ENCODE assay signal across 8 mouse cellular contexts in genomic region chr15:25805336-25806110, GRCm38 (mm10). TPM values are rescaled to one million over a fixed set of nuclear protein-coding genes. Genes with fewer than 3 reads are reported as not detected.
DNase-seq lines count a peak whose midpoint lies in the region; ATAC-seq and TF ChIP-seq lines count a peak whose summit lies in the region.

No protein-coding gene starts in this region.

- TF ChIP-seq CTCF in hindbrain, postnatal 0 days (IDR thresholded peaks at IDR 0.05; ENCODE audit: low read depth): peak; percentile 91

- no peaks in the 10 kb centered on the region for H3K9me3 ChIP-seq in heart, embryonic 11.5 days (replicated peaks; ENCODE audit: control insufficient read depth, low read length)
- no peaks in the 10 kb centered on the region for H3K9me3 ChIP-seq in hindbrain, postnatal 0 days (ENCODE audit: low read length)
- H3K9me3 ChIP-seq in midbrain, embryonic 10.5 days (replicated peaks): no peaks in the 10 kb centered on the region

- H3K36me3 ChIP-seq in heart, embryonic 11.5 days (ENCODE audit: control insufficient read depth, insufficient read depth, low read length): peaks cover 7% of the 10 kb centered on the region
- H3K36me3 ChIP-seq in hindbrain, postnatal 0 days (ENCODE audit: insufficient read depth, low read length): peaks cover 72% of the 10 kb centered on the region
- H3K36me3 ChIP-seq in midbrain, embryonic 10.5 days: peaks cover 100% of the 10 kb centered on the region

- no peaks in the 10 kb centered on the region for H3K27me3 ChIP-seq in heart, embryonic 11.5 days (ENCODE audit: control insufficient read depth, insufficient read depth, low read length)
- H3K27me3 ChIP-seq in hindbrain, postnatal 0 days (ENCODE audit: insufficient read depth, low read length): no peaks in the 10 kb centered on the region
- no peaks in the 10 kb centered on the region for H3K27me3 ChIP-seq in midbrain, embryonic 10.5 days (ENCODE audit: low read depth, poor library complexity, severe bottlenecking)

- no peak overlapping the region for H3K9ac ChIP-seq in heart, embryonic 11.5 days (ENCODE audit: low read depth, low read length)
- H3K9ac ChIP-seq in hindbrain, postnatal 0 days (replicated peaks; ENCODE audit: low read length): no peak overlapping the region

- no peak overlapping the region for H3K4me3 ChIP-seq in heart, embryonic 11.5 days (ENCODE audit: low read depth, low read length)
- H3K4me3 ChIP-seq in hindbrain, postnatal 0 days (ENCODE audit: low read length): no peak overlapping the region
- no peak overlapping the region for H3K4me3 ChIP-seq in midbrain, embryonic 10.5 days

- no peak for ATAC-seq in heart, embryonic 11.5 days (replicated peaks; ENCODE audit: insufficient number of reproducible peaks, low FRiP score, low TSS enrichment)
- peak; percentile 67 for ATAC-seq in hindbrain, postnatal 0 days

- intact Hi-C loops in left cerebral cortex, postnatal 10 days (cut with DNase I): loop anchor here (2.0 to 5.0 kb wide), 2 partner anchors 92 to 153 kb away; no protein-coding TSS in a partner anchor

- 0 out of 2 replicates have a peak, but pooled peaks cover 2% of the 10 kb centered on the region for H3K4me1 ChIP-seq in heart, embryonic 11.5 days (ENCODE audit: control insufficient read depth, insufficient read depth, low read length)
- no peaks in the 10 kb centered on the region for H3K4me1 ChIP-seq in hindbrain, postnatal 0 days (ENCODE audit: insufficient read depth, low read length)
- no peaks in the 10 kb centered on the region for H3K4me1 ChIP-seq in midbrain, embryonic 10.5 days

- DNase-seq in heart, adult 11 months: peak; percentile 93
- peak; percentile 73 for DNase-seq in cerebellum, adult 8-10 months
- peak; percentile 53 to 62 for DNase-seq in frontal cortex, postnatal 25 days (ENCODE audit: low spot score in 2 of 2)
- DNase-seq in hindbrain, postnatal 0 days (ENCODE audit: low spot score): peak; percentile 79
- peak; percentile 75 to 79 for DNase-seq in left cerebral cortex, postnatal 10 days (ENCODE audit: extremely low spot score in 1 of 2, low spot score in 2 of 2)
- peak; percentile 69 for DNase-seq in midbrain, embryonic 10.5 days (ENCODE audit: low spot score)
- peak; percentile 70 for DNase-seq in right cerebral cortex, postnatal 25 days

- H3K4me2 ChIP-seq in heart, embryonic 11.5 days: no peak overlapping the region
- no peak overlapping the region for H3K4me2 ChIP-seq in hindbrain, postnatal 0 days (ENCODE audit: low read depth, low read length)

- 80% methylated on average over 21 of the region's 21 CpGs for WGBS in heart, embryonic 11.5 days (ENCODE audit: insufficient replicate concordance)
- WGBS in hindbrain, postnatal 0 days: 80% methylated on average over 21 of the region's 21 CpGs
- 90% methylated on average over 21 of the region's 21 CpGs for WGBS in midbrain, embryonic 10.5 days

- no peak overlapping the region for H3K27ac ChIP-seq in heart, embryonic 11.5 days (ENCODE audit: low read depth, low read length)
- H3K27ac ChIP-seq in hindbrain, postnatal 0 days: no peak overlapping the region
- no peak overlapping the region for H3K27ac ChIP-seq in midbrain, embryonic 10.5 days (replicated peaks)

RNA-seq across cellular contexts. Expression of gene Retreg1, which starts 37.5 kb away (rescaled TPM):
- 47.2 and 48.4 TPM in 2 replicates for polyA plus RNA-seq in heart, embryonic 11.5 days (2014; fragmentation: Nextera tagmentation; extraction: Ambion mirVana)
- total RNA-seq in hindbrain, postnatal 0 days (2014; rRNA removed): 31.7 and 49.9 TPM in 2 replicates
- polyA plus RNA-seq in hindbrain, postnatal 0 days (2015; fragmentation: Nextera tagmentation; extraction: Ambion mirVana): 20.8 and 21.0 TPM in 2 replicates
- total RNA-seq in left cerebral cortex, postnatal 10 days (2021): 10 to 100 TPM; 42.1 to 44.2 TPM
- polyA plus RNA-seq in midbrain, embryonic 10.5 days (2016; fragmentation: Nextera tagmentation; extraction: Ambion mirVana): 1.8 and 1.9 TPM in 2 replicates
